Mouse (Mus musculus): ENCODE results near the gene Dmbt1.
A peak's percentile ranks its signal among the peaks of the same experiment; 100 is the strongest.
"Not testable (repeated sequence)": the region's sequence is repeated elsewhere in the genome, so short reads cannot be mapped to it uniquely, and the experiment has no call there.

The Dmbt1 gene

GRCm38 (mm10) chr7:131049829-131050228, 18.0 kb downstream of the Dmbt1 start:
- not testable (repeated sequence) for DNase-seq (ENCODE audit: low spot score in 2 of 2)

GRCm38 (mm10) chr7:131054808-131055370, 23.0 kb downstream of the Dmbt1 start:
- no peak for DNase-seq (ENCODE audit: low spot score in 2 of 2)

- not testable (repeated sequence) for DNase-seq (ENCODE audit: low spot score in 2 of 2)
Observed at GRCm38 (mm10) chr7:131057918-131058317, 26.1 kb downstream of the Dmbt1 start.

- not testable (repeated sequence) for DNase-seq (ENCODE audit: low spot score in 2 of 2)
Observed at GRCm38 (mm10) chr7:131059808-131060207, 28.0 kb downstream of the Dmbt1 start.

- no peak for DNase-seq (ENCODE audit: low spot score in 2 of 2)
Observed at GRCm38 (mm10) chr7:131062541-131062940, 30.7 kb downstream of the Dmbt1 start.

GRCm38 (mm10) chr7:131068191-131068590, 36.3 kb downstream of the Dmbt1 start:
- peak in 1 of 2 experiments; percentile 6 for DNase-seq (ENCODE audit: low spot score in 2 of 2)

GRCm38 (mm10) chr7:131073476-131073875, 41.6 kb downstream of the Dmbt1 start:
- DNase-seq (ENCODE audit: low spot score in 2 of 2) = not testable (repeated sequence)

- DNase-seq (ENCODE audit: low spot score in 2 of 2) = not testable (repeated sequence)
Observed at GRCm38 (mm10) chr7:131074098-131074497, 42.2 kb downstream of the Dmbt1 start.

GRCm38 (mm10) chr7:131075956-131076355, 44.1 kb downstream of the Dmbt1 start:
- no peak for DNase-seq (ENCODE audit: low spot score in 2 of 2)

- not testable (repeated sequence) for DNase-seq (ENCODE audit: low spot score in 2 of 2)
Observed at GRCm38 (mm10) chr7:131082403-131082802, 50.5 kb downstream of the Dmbt1 start.

GRCm38 (mm10) chr7:131112486-131112885, 80.6 kb downstream of the Dmbt1 start:
- DNase-seq (ENCODE audit: low spot score in 2 of 2) = peak in 1 of 2 experiments; percentile 24

- no peak for DNase-seq (ENCODE audit: low spot score in 2 of 2)
Observed at GRCm38 (mm10) chr7:131113676-131114075, 81.8 kb downstream of the Dmbt1 start.

- no peak for DNase-seq (ENCODE audit: low spot score in 2 of 2)
Observed at GRCm38 (mm10) chr7:131114434-131114833, 82.6 kb downstream of the Dmbt1 start.

GRCm38 (mm10) chr7:131122210-131122807, 90.5 kb downstream of the Dmbt1 start:
- DNase-seq (ENCODE audit: low spot score in 2 of 2) = no peak

GRCm38 (mm10) chr7:131130021-131130420, 98.2 kb downstream of the Dmbt1 start:
- no peak for DNase-seq (ENCODE audit: low spot score in 2 of 2)

- no peak for DNase-seq (ENCODE audit: low spot score in 2 of 2)
Observed at GRCm38 (mm10) chr7:131133181-131133580, 101.3 kb downstream of the Dmbt1 start.

- no peak for DNase-seq (ENCODE audit: low spot score in 2 of 2)
Observed at GRCm38 (mm10) chr7:131146214-131146613, 114.4 kb downstream of the Dmbt1 start, which contains the start of gene 4933402N03Rik. Gene 4933402N03Rik, minus strand, starts transcription at chr7:131146314.

GRCm38 (mm10) chr7:131150179-131150578, 118.3 kb downstream of the Dmbt1 start:
- no peak for DNase-seq (ENCODE audit: low spot score in 2 of 2)

GRCm38 (mm10) chr7:131153044-131153443, 121.2 kb downstream of the Dmbt1 start:
- DNase-seq (ENCODE audit: low spot score in 2 of 2) = no peak

GRCm38 (mm10) chr7:131162251-131162650, 130.4 kb downstream of the Dmbt1 start:
- no peak for DNase-seq (ENCODE audit: low spot score in 2 of 2)

- DNase-seq (ENCODE audit: low spot score in 2 of 2) = no peak
Observed at GRCm38 (mm10) chr7:131167771-131168170, 135.9 kb downstream of the Dmbt1 start.

GRCm38 (mm10) chr7:131169099-131169498, 137.2 kb downstream of the Dmbt1 start:
- DNase-seq (ENCODE audit: low spot score in 2 of 2) = no peak
